Mouse (Mus musculus) erythroblast, embryonic 14.5 days (primary cell): ENCODE results near the gene Pld4. TPM values are rescaled to one million over a fixed set of nuclear protein-coding genes. Genes with fewer than 3 reads are reported as not detected.

ENCODE experiments used
- H3K27me3 ChIP-seq: 2 replicates; pipeline ENCODE4 v1.6.1; 2012; ENCODE audit warnings: inconsistent platforms; ENCODE audit not compliant: control insufficient read depth
- H3K36me3 ChIP-seq: 2 replicates; pipeline ENCODE4 v1.6.1; 2012; ENCODE audit warnings: mild to moderate bottlenecking, inconsistent platforms; ENCODE audit not compliant: control insufficient read depth
- H3K4me1 ChIP-seq: 2 replicates; pipeline ENCODE4 v1.6.1; 2012; ENCODE audit warnings: inconsistent platforms; ENCODE audit not compliant: control insufficient read depth
- H3K4me3 ChIP-seq: replicated peaks from 2 replicates; pipeline ENCODE3; 2012; ENCODE audit warnings: moderate library complexity, mild to moderate bottlenecking, inconsistent platforms
- H3K9me3 ChIP-seq: 2 replicates; pipeline ENCODE4 v1.6.1; 2012; ENCODE audit warnings: low read length, inconsistent platforms, mixed read lengths; ENCODE audit not compliant: control insufficient read depth
- GATA1 ChIP-seq: IDR thresholded peaks from 2 replicates; pipeline ENCODE4 v1.6.1; 2012; ENCODE audit warnings: low read length, inconsistent platforms, mixed read lengths
- TAL1 ChIP-seq: IDR thresholded peaks from 3 replicates; pipeline ENCODE4 v1.6.1; 2012; ENCODE audit warnings: low read length, inconsistent platforms, mixed read lengths
- polyA plus RNA-seq: library from polyadenylated mRNA; stranded (reverse); fragments of >175 nt; gene quantifications from 2 replicates; pipeline ENCODE4 v1.2.3, GENCODE M21; 2012

Gene Pld4
- 0.24 and 0.50 TPM in 2 replicates for polyA plus RNA-seq

- Histone ChIP-seq H3K4me3 (no peak within 1 kb of the TSS), H3K36me3 (no peaks in the 10 kb centered on the region), H3K4me1 (no peaks in the 10 kb centered on the region), H3K9me3 (no peaks in the 10 kb centered on the region), H3K27me3 (no peaks in the 10 kb centered on the region; the same call in 1 of the 2 replicates)
- TF ChIP-seq TAL1, result no peak
- TF ChIP-seq GATA1, result no peak
These were observed at the start of gene Pld4 for GRCm38 (mm10) chr12:112760154-112760926. TSS of gene Pld4 (plus strand) at chr12:112760655.

- Histone ChIP-seq H3K9me3 (0 out of 2 replicates have a peak, but pooled peaks cover 3% of the 10 kb centered on the region), H3K4me1 (no peaks in the 10 kb centered on the region), H3K4me3 (no peak overlapping the region), H3K36me3 (no peaks in the 10 kb centered on the region; the same call in 1 of the 2 replicates), H3K27me3 (peaks cover 6% of the 10 kb centered on the region)
- no peak for TF ChIP-seq TAL1
- TF ChIP-seq GATA1, result no peak
These were observed 46.5 kb upstream of the Pld4 start for GRCm38 (mm10) chr12:112713984-112714383.

- Histone ChIP-seq H3K27me3 (peaks cover 26% of the 10 kb centered on the region), H3K36me3 (no peaks in the 10 kb centered on the region; the same call in 1 of the 2 replicates), H3K9me3 (0 out of 2 replicates have a peak, but pooled peaks cover 3% of the 10 kb centered on the region), H3K4me1 (peaks cover 4% of the 10 kb centered on the region), H3K4me3 (no peak overlapping the region)
- TF ChIP-seq GATA1 (no peak), TAL1 (no peak)
These were observed 43.3 kb upstream of the Pld4 start for GRCm38 (mm10) chr12:112717140-112717539.

GRCm38 (mm10) chr12:112718995-112719394 is 41.5 kb upstream of the Pld4 start:
- no peak for TF ChIP-seq TAL1
- TF ChIP-seq GATA1, result no peak
- H3K27me3 ChIP-seq, result peaks cover 42% of the 10 kb centered on the region
- H3K4me3 ChIP-seq, result no peak overlapping the region
- H3K36me3 ChIP-seq, result no peaks in the 10 kb centered on the region; the same call in 1 of the 2 replicates
- H3K4me1 ChIP-seq, result peaks cover 9% of the 10 kb centered on the region
- no peaks in the 10 kb centered on the region for H3K9me3 ChIP-seq

GRCm38 (mm10) chr12:112720216-112720615 is 40.2 kb upstream of the Pld4 start, which contains the start of gene Cep170b:
TSS of gene Cep170b (plus strand) at chr12:112720455.
- peaks cover 42% of the 10 kb centered on the region for H3K27me3 ChIP-seq
- peak within 1 kb of the TSS; percentile 54 for H3K4me3 ChIP-seq
- H3K4me1 ChIP-seq, result peaks cover 9% of the 10 kb centered on the region
- no peak for TF ChIP-seq TAL1
- no peak for TF ChIP-seq GATA1
- H3K9me3 ChIP-seq, result no peaks in the 10 kb centered on the region
- H3K36me3 ChIP-seq, result no peaks in the 10 kb centered on the region; the same call in 1 of the 2 replicates

GRCm38 (mm10) chr12:112720890-112721423 is 39.5 kb upstream of the Pld4 start:
- no peak for TF ChIP-seq GATA1
- TF ChIP-seq TAL1, result no peak
- H3K27me3 ChIP-seq, result peaks cover 42% of the 10 kb centered on the region
- H3K36me3 ChIP-seq, result no peaks in the 10 kb centered on the region; the same call in 1 of the 2 replicates
- peaks cover 9% of the 10 kb centered on the region for H3K4me1 ChIP-seq
- peak overlapping the region; percentile 54 for H3K4me3 ChIP-seq
- no peaks in the 10 kb centered on the region for H3K9me3 ChIP-seq

- Histone ChIP-seq H3K4me3 (peak overlapping the region; percentile 54), H3K9me3 (no peaks in the 10 kb centered on the region), H3K4me1 (peaks cover 9% of the 10 kb centered on the region), H3K27me3 (peaks cover 42% of the 10 kb centered on the region), H3K36me3 (no peaks in the 10 kb centered on the region; the same call in 1 of the 2 replicates)
- TF ChIP-seq GATA1, result no peak
- no peak for TF ChIP-seq TAL1
These were observed 38.8 kb upstream of the Pld4 start for GRCm38 (mm10) chr12:112721424-112722239.

GRCm38 (mm10) chr12:112722240-112723027 is 38.0 kb upstream of the Pld4 start:
- Histone ChIP-seq H3K4me3 (peak overlapping the region; percentile 56), H3K9me3 (no peaks in the 10 kb centered on the region), H3K36me3 (no peaks in the 10 kb centered on the region; the same call in 1 of the 2 replicates), H3K4me1 (peaks cover 9% of the 10 kb centered on the region), H3K27me3 (peaks cover 42% of the 10 kb centered on the region)
- TF ChIP-seq TAL1 (no peak), GATA1 (no peak)
